Mouse (Mus musculus): ENCODE measurements around the gene Asb2. TPM values are rescaled to one million over a fixed set of nuclear protein-coding genes. Genes with fewer than 3 reads are reported as not detected.

Asb2 gene
- polyA plus RNA-seq, 1 experiment: 64.7 TPM

- Histone ChIP-seq H3K27ac (ENCODE audit: control insufficient read depth, insufficient read depth, low read length) (no peak overlapping the region), H3K36me3 (ENCODE audit: control insufficient read depth, insufficient read depth, low read length) (no peaks in the 10 kb centered on the region), H3K27me3 (ENCODE audit: control insufficient read depth, insufficient read depth, low read length) (no peaks in the 10 kb centered on the region), H3K4me1 (replicated peaks; ENCODE audit: control insufficient read depth, insufficient read depth, low read length) (peaks cover 61% of the 10 kb centered on the region), H3K4me3 (ENCODE audit: control insufficient read depth, insufficient read depth, low read length) (no peak overlapping the region)
- DNase-seq: peak; percentile 50
- TF ChIP-seq CTCF (IDR thresholded peaks at IDR 0.05; ENCODE audit: borderline replicate concordance, control insufficient read depth, extremely low read depth, insufficient read depth, low read length, poor library complexity) (peak; percentile 27; the same call in 1 of the 2 replicates), POLR2A (IDR thresholded peaks at IDR 0.05; ENCODE audit: control insufficient read depth, extremely low read depth, insufficient read depth, low read length, poor library complexity) (no peak)
- 13% methylated on average over 8 of the region's 8 CpGs for WGBS
These were observed 12.3 kb downstream of the Asb2 start for GRCm38 (mm10) chr12:103343456-103343855.

- peaks cover 69% of the 10 kb centered on the region for H3K4me1 ChIP-seq (replicated peaks; ENCODE audit: control insufficient read depth, insufficient read depth, low read length)
- no peaks in the 10 kb centered on the region for H3K27me3 ChIP-seq (ENCODE audit: control insufficient read depth, insufficient read depth, low read length)
- no peak for TF ChIP-seq CTCF (IDR thresholded peaks at IDR 0.05; ENCODE audit: borderline replicate concordance, control insufficient read depth, extremely low read depth, insufficient read depth, low read length, poor library complexity)
- TF ChIP-seq POLR2A (IDR thresholded peaks at IDR 0.05; ENCODE audit: control insufficient read depth, extremely low read depth, insufficient read depth, low read length, poor library complexity): no peak
- H3K27ac ChIP-seq (ENCODE audit: control insufficient read depth, insufficient read depth, low read length): no peak overlapping the region
- H3K4me3 ChIP-seq (ENCODE audit: control insufficient read depth, insufficient read depth, low read length): no peak overlapping the region
- no peaks in the 10 kb centered on the region for H3K36me3 ChIP-seq (ENCODE audit: control insufficient read depth, insufficient read depth, low read length)
- peak; percentile 50 for DNase-seq
- WGBS: 22% methylated on average over 5 of the region's 5 CpGs
These were observed 14.6 kb downstream of the Asb2 start for GRCm38 (mm10) chr12:103341212-103341611.

- no peak for DNase-seq
- Histone ChIP-seq H3K27ac (ENCODE audit: control insufficient read depth, insufficient read depth, low read length) (peak overlapping the region; percentile 48; the same call in 1 of the 2 replicates), H3K27me3 (ENCODE audit: control insufficient read depth, insufficient read depth, low read length) (no peaks in the 10 kb centered on the region), H3K4me1 (replicated peaks; ENCODE audit: control insufficient read depth, insufficient read depth, low read length) (peaks cover 70% of the 10 kb centered on the region), H3K36me3 (ENCODE audit: control insufficient read depth, insufficient read depth, low read length) (no peaks in the 10 kb centered on the region), H3K4me3 (ENCODE audit: control insufficient read depth, insufficient read depth, low read length) (peak overlapping the region; percentile 2; the same call in 1 of the 2 replicates)
- WGBS: 30% methylated on average over 14 of the region's 14 CpGs
- TF ChIP-seq CTCF (IDR thresholded peaks at IDR 0.05; ENCODE audit: borderline replicate concordance, control insufficient read depth, extremely low read depth, insufficient read depth, low read length, poor library complexity) (no peak), POLR2A (IDR thresholded peaks at IDR 0.05; ENCODE audit: control insufficient read depth, extremely low read depth, insufficient read depth, low read length, poor library complexity) (no peak)
These were observed 17.5 kb downstream of the Asb2 start for GRCm38 (mm10) chr12:103338162-103338798.

GRCm38 (mm10) chr12:103336766-103337165, 19.0 kb downstream of the Asb2 start:
- H3K4me3 ChIP-seq (ENCODE audit: control insufficient read depth, insufficient read depth, low read length): no peak overlapping the region; the same call in 1 of the 2 replicates
- no peaks in the 10 kb centered on the region for H3K27me3 ChIP-seq (ENCODE audit: control insufficient read depth, insufficient read depth, low read length)
- no peaks in the 10 kb centered on the region for H3K36me3 ChIP-seq (ENCODE audit: control insufficient read depth, insufficient read depth, low read length)
- DNase-seq: no peak
- no peak for TF ChIP-seq POLR2A (IDR thresholded peaks at IDR 0.05; ENCODE audit: control insufficient read depth, extremely low read depth, insufficient read depth, low read length, poor library complexity)
- no peak for TF ChIP-seq CTCF (IDR thresholded peaks at IDR 0.05; ENCODE audit: borderline replicate concordance, control insufficient read depth, extremely low read depth, insufficient read depth, low read length, poor library complexity)
- H3K4me1 ChIP-seq (replicated peaks; ENCODE audit: control insufficient read depth, insufficient read depth, low read length): peaks cover 70% of the 10 kb centered on the region
- H3K27ac ChIP-seq (ENCODE audit: control insufficient read depth, insufficient read depth, low read length): peak overlapping the region; percentile 48; the same call in 1 of the 2 replicates
- 41% methylated on average over 3 of the region's 3 CpGs for WGBS

GRCm38 (mm10) chr12:103333426-103333825, 22.4 kb downstream of the Asb2 start:
- no peak for TF ChIP-seq POLR2A (IDR thresholded peaks at IDR 0.05; ENCODE audit: control insufficient read depth, extremely low read depth, insufficient read depth, low read length, poor library complexity)
- no peak for TF ChIP-seq CTCF (IDR thresholded peaks at IDR 0.05; ENCODE audit: borderline replicate concordance, control insufficient read depth, extremely low read depth, insufficient read depth, low read length, poor library complexity)
- Histone ChIP-seq H3K27me3 (ENCODE audit: control insufficient read depth, insufficient read depth, low read length) (no peaks in the 10 kb centered on the region), H3K27ac (ENCODE audit: control insufficient read depth, insufficient read depth, low read length) (peak overlapping the region; percentile 78), H3K4me3 (ENCODE audit: control insufficient read depth, insufficient read depth, low read length) (no peak overlapping the region), H3K36me3 (ENCODE audit: control insufficient read depth, insufficient read depth, low read length) (no peaks in the 10 kb centered on the region), H3K4me1 (replicated peaks; ENCODE audit: control insufficient read depth, insufficient read depth, low read length) (peaks cover 69% of the 10 kb centered on the region)
- WGBS: 89% methylated on average over 15 of the region's 15 CpGs
- DNase-seq: no peak

- H3K27ac ChIP-seq (ENCODE audit: control insufficient read depth, insufficient read depth, low read length): peak overlapping the region; percentile 78
- TF ChIP-seq CTCF (IDR thresholded peaks at IDR 0.05; ENCODE audit: borderline replicate concordance, control insufficient read depth, extremely low read depth, insufficient read depth, low read length, poor library complexity): no peak
- TF ChIP-seq POLR2A (IDR thresholded peaks at IDR 0.05; ENCODE audit: control insufficient read depth, extremely low read depth, insufficient read depth, low read length, poor library complexity): no peak
- no peaks in the 10 kb centered on the region for H3K36me3 ChIP-seq (ENCODE audit: control insufficient read depth, insufficient read depth, low read length)
- no peak for DNase-seq
- no peak overlapping the region for H3K4me3 ChIP-seq (ENCODE audit: control insufficient read depth, insufficient read depth, low read length)
- peaks cover 64% of the 10 kb centered on the region for H3K4me1 ChIP-seq (replicated peaks; ENCODE audit: control insufficient read depth, insufficient read depth, low read length)
- WGBS: 4% methylated on average over 2 of the region's 2 CpGs
- H3K27me3 ChIP-seq (ENCODE audit: control insufficient read depth, insufficient read depth, low read length): no peaks in the 10 kb centered on the region
These were observed 22.9 kb downstream of the Asb2 start for GRCm38 (mm10) chr12:103332879-103333278.
